Mouse (Mus musculus) lung, postnatal 0 days (tissue): Measurements from ENCODE around the gene Ltbp4. TPM values are rescaled to one million over a fixed set of nuclear protein-coding genes. Genes with fewer than 3 reads are reported as not detected.

Experiments
- ATAC-seq: fragments of 200-750 bp; cut with Nextera tagmentation; 2 replicates; pipeline ENCODE4 v1.8.0; 2017; ENCODE audit warnings: moderate library complexity
- DNase-seq: peaks from one replicate; pipeline ENCODE4 v3.0.0-alpha.2; 2016; ENCODE audit warnings: low spot score
- H3K27ac ChIP-seq: fragments of 300-500 bp; sonication (generic); 2 replicates; pipeline ENCODE4 v1.5.1; 2014; ENCODE audit warnings: antibody characterized with exemption, mild to moderate bottlenecking, low read length, mixed read lengths
- H3K27me3 ChIP-seq: fragments of 300-500 bp; sonication (generic); replicated peaks from 2 replicates; pipeline ENCODE4 v1.6.1; 2014; ENCODE audit warnings: low read length, mixed read lengths; ENCODE audit not compliant: insufficient read depth
- H3K36me3 ChIP-seq: fragments of 300-500 bp; sonication (generic); 2 replicates; pipeline ENCODE4 v1.6.1; 2014; ENCODE audit warnings: low read length, mixed read lengths; ENCODE audit not compliant: insufficient read depth
- H3K4me1 ChIP-seq: fragments of 300-500 bp; sonication (generic); 2 replicates; pipeline ENCODE4 v1.6.1; 2014; ENCODE audit warnings: antibody characterized with exemption, low read depth, low read length, mixed read lengths; ENCODE audit not compliant: insufficient read depth
- H3K4me2 ChIP-seq: fragments of 300-500 bp; sonication (generic); replicated peaks from 2 replicates; pipeline ENCODE4 v1.6.1; 2014; ENCODE audit warnings: low read depth, mild to moderate bottlenecking, low read length, moderate library complexity, mixed read lengths
- H3K4me3 ChIP-seq: fragments of 300-500 bp; sonication (generic); 2 replicates; pipeline ENCODE4 v1.5.1; 2014; ENCODE audit warnings: low read depth, low read length
- H3K9ac ChIP-seq: fragments of 300-500 bp; sonication (generic); replicated peaks from 2 replicates; pipeline ENCODE4 v1.6.1; 2014; ENCODE audit warnings: low read depth, mild to moderate bottlenecking
- H3K9me3 ChIP-seq: fragments of 300-500 bp; sonication (generic); 2 replicates; pipeline ENCODE4 v1.6.1; 2016; ENCODE audit warnings: low read length, mixed read lengths
- CTCF ChIP-seq: IDR thresholded peaks from 2 replicates; pipeline ENCODE4 v1.5.1; 2016; ENCODE audit warnings: antibody characterized with exemption, mild to moderate bottlenecking
- EP300 ChIP-seq: IDR thresholded peaks from 2 replicates; pipeline ENCODE4 v1.6.1; 2016; ENCODE audit warnings: antibody characterized with exemption, mild to moderate bottlenecking, control low read depth
- WGBS: fragments of 180-500 bp; shearing (Covaris S2); extraction: QIAGEN DNeasy Blood & Tissue Kit; methylation state at CpG from one replicate; pipeline ENCODE4 v1.1.7; 2014; 5-methylcytosine and 5-hydroxymethylcytosine counted together
- polyA plus RNA-seq: library from polyadenylated mRNA; unstranded; fragments of >200 nt; fragmentation: Nextera tagmentation; extraction: Ambion mirVana; gene quantifications from 2 replicates; pipeline ENCODE4 v1.2.1, GENCODE M21; 2015

The Ltbp4 gene
- polyA plus RNA-seq, 1 experiment from 2014 or later = 103 TPM

GRCm38 (mm10) chr7:27310306-27310705 lies 27.2 kb downstream of the Ltbp4 start:
- Histone ChIP-seq H3K36me3 (0 out of 2 replicates have a peak, but pooled peaks cover 5% of the 10 kb centered on the region), H3K27me3 (no peaks in the 10 kb centered on the region), H3K27ac (peak overlapping the region; percentile 59; the same call in 1 of the 2 replicates), H3K4me3 (no peak overlapping the region), H3K9ac (no peak overlapping the region), H3K4me2 (peak overlapping the region; percentile 40), H3K9me3 (no peaks in the 10 kb centered on the region), H3K4me1 (peaks cover 3% of the 10 kb centered on the region; the same call in 1 of the 2 replicates)
- DNase-seq (peak; percentile 62), ATAC-seq (peak; percentile 53)
- TF ChIP-seq EP300 (no peak), CTCF (no peak)
- WGBS = 15% methylated on average over 17 of the region's 17 CpGs

GRCm38 (mm10) chr7:27309832-27310231 lies 27.7 kb downstream of the Ltbp4 start:
- H3K27me3 ChIP-seq = no peaks in the 10 kb centered on the region
- no peak overlapping the region for H3K9ac ChIP-seq
- WGBS = 48% methylated on average over 3 of the region's 3 CpGs
- peaks cover 3% of the 10 kb centered on the region; the same call in 1 of the 2 replicates for H3K4me1 ChIP-seq
- TF ChIP-seq EP300 (no peak), CTCF (no peak)
- peak overlapping the region; percentile 40; the same call in 1 of the 2 replicates for H3K4me2 ChIP-seq
- no peaks in the 10 kb centered on the region for H3K9me3 ChIP-seq
- 0 out of 2 replicates have a peak, but pooled peaks have one; percentile 1 for ATAC-seq
- DNase-seq = no peak
- 0 out of 2 replicates have a peak, but pooled peaks cover 5% of the 10 kb centered on the region for H3K36me3 ChIP-seq
- H3K4me3 ChIP-seq = no peak overlapping the region
- H3K27ac ChIP-seq = peak overlapping the region; percentile 66

- no peak overlapping the region for H3K4me3 ChIP-seq
- 14% methylated on average over 28 of the region's 28 CpGs for WGBS
- no peaks in the 10 kb centered on the region for H3K9me3 ChIP-seq
- H3K4me2 ChIP-seq = peak overlapping the region; percentile 52
- ATAC-seq = peak; percentile 76
- TF ChIP-seq CTCF = no peak
- TF ChIP-seq EP300 = no peak
- H3K27me3 ChIP-seq = no peaks in the 10 kb centered on the region
- H3K27ac ChIP-seq = peak overlapping the region; percentile 66
- H3K9ac ChIP-seq = no peak overlapping the region
- DNase-seq = peak; percentile 65
- H3K36me3 ChIP-seq = 0 out of 2 replicates have a peak, but pooled peaks cover 5% of the 10 kb centered on the region
- H3K4me1 ChIP-seq = peaks cover 3% of the 10 kb centered on the region; the same call in 1 of the 2 replicates
Measured at GRCm38 (mm10) chr7:27308821-27309549, 28.5 kb downstream of the Ltbp4 start.

GRCm38 (mm10) chr7:27307551-27307950 lies 29.9 kb downstream of the Ltbp4 start:
- Histone ChIP-seq H3K36me3 (0 out of 2 replicates have a peak, but pooled peaks cover 5% of the 10 kb centered on the region), H3K9me3 (no peaks in the 10 kb centered on the region), H3K4me1 (peaks cover 3% of the 10 kb centered on the region; the same call in 1 of the 2 replicates), H3K27me3 (no peaks in the 10 kb centered on the region), H3K27ac (no peak overlapping the region), H3K9ac (no peak overlapping the region), H3K4me3 (no peak overlapping the region), H3K4me2 (no peak overlapping the region)
- no peak for DNase-seq
- WGBS = 66% methylated on average over 9 of the region's 9 CpGs
- TF ChIP-seq EP300 = no peak
- peak; percentile 58 for TF ChIP-seq CTCF
- 0 out of 2 replicates have a peak, but pooled peaks have one; percentile 16 for ATAC-seq

- no peak overlapping the region for H3K4me3 ChIP-seq
- no peaks in the 10 kb centered on the region for H3K9me3 ChIP-seq
- no peaks in the 10 kb centered on the region for H3K27me3 ChIP-seq
- H3K4me1 ChIP-seq = peaks cover 3% of the 10 kb centered on the region
- no peak for ATAC-seq
- DNase-seq = peak; percentile 55
- H3K36me3 ChIP-seq = 0 out of 2 replicates have a peak, but pooled peaks cover 5% of the 10 kb centered on the region
- WGBS = 77% methylated on average over 24 of the region's 24 CpGs
- no peak overlapping the region for H3K27ac ChIP-seq
- TF ChIP-seq CTCF (peak; percentile 86), EP300 (no peak)
- H3K9ac ChIP-seq = no peak overlapping the region
- H3K4me2 ChIP-seq = no peak overlapping the region
Measured at GRCm38 (mm10) chr7:27306161-27307160, 31.0 kb downstream of the Ltbp4 start.
